Mouse (Mus musculus) midbrain, postnatal 0 days (tissue): ENCODE results near the gene Slbp. TPM values are rescaled to one million over a fixed set of nuclear protein-coding genes. Genes with fewer than 3 reads are reported as not detected.

Source experiments
- ATAC-seq: fragments of 200-750 bp; cut with Nextera tagmentation; 2 replicates; pipeline ENCODE4 v1.8.0; 2017; ENCODE audit warnings: moderate number of reproducible peaks, mild to moderate bottlenecking, moderate TSS enrichment, moderate library complexity; ENCODE audit not compliant: low FRiP score
- DNase-seq: peaks from one replicate; pipeline ENCODE4 v3.0.0-alpha.2; 2015; ENCODE audit warnings: low spot score
- H3K27ac ChIP-seq: fragments of 300-500 bp; sonication (generic); 2 replicates; pipeline ENCODE4 v1.5.1; 2014; ENCODE audit warnings: low read depth, mild to moderate bottlenecking, low read length, mixed read lengths
- H3K27me3 ChIP-seq: fragments of 300-500 bp; sonication (generic); 2 replicates; pipeline ENCODE4 v1.6.1; 2014; ENCODE audit warnings: low read length, control low read depth, mixed read lengths; ENCODE audit not compliant: insufficient read depth
- H3K36me3 ChIP-seq: fragments of 300-500 bp; sonication (generic); 2 replicates; pipeline ENCODE4 v1.6.1; 2014; ENCODE audit warnings: low read length, control low read depth, mixed read lengths; ENCODE audit not compliant: insufficient read depth
- H3K4me1 ChIP-seq: fragments of 300-500 bp; sonication (generic); 2 replicates; pipeline ENCODE4 v1.6.1; 2014; ENCODE audit warnings: mild to moderate bottlenecking, control low read depth, antibody characterized with exemption, low read length, mixed read lengths; ENCODE audit not compliant: insufficient read depth
- H3K4me2 ChIP-seq: fragments of 300-500 bp; sonication (generic); 2 replicates; pipeline ENCODE4 v1.6.1; 2014; ENCODE audit warnings: low read depth, mild to moderate bottlenecking, low read length, mixed read lengths; ENCODE audit not compliant: poor library complexity, severe bottlenecking
- H3K4me3 ChIP-seq: fragments of 300-500 bp; sonication (generic); 2 replicates; pipeline ENCODE4 v1.5.1; 2014; ENCODE audit warnings: low read depth, mild to moderate bottlenecking, low read length, moderate library complexity
- H3K9ac ChIP-seq: fragments of 300-500 bp; sonication (generic); replicated peaks from 2 replicates; pipeline ENCODE4 v1.6.1; 2014; ENCODE audit warnings: mild to moderate bottlenecking, low read length, moderate library complexity, mixed read lengths; ENCODE audit not compliant: poor library complexity, severe bottlenecking
- H3K9me3 ChIP-seq: fragments of 300-500 bp; sonication (generic); 2 replicates; pipeline ENCODE4 v1.6.1; 2016; ENCODE audit warnings: low read length, control low read depth
- CTCF ChIP-seq: IDR thresholded peaks from 2 replicates; pipeline ENCODE4 v1.5.1; 2016; ENCODE audit warnings: antibody characterized with exemption, mild to moderate bottlenecking
- WGBS: fragments of 180-500 bp; shearing (Covaris S2); extraction: QIAGEN DNeasy Blood & Tissue Kit; methylation state at CpG from one replicate; pipeline ENCODE4 v1.1.7; 2014; 5-methylcytosine and 5-hydroxymethylcytosine counted together
- polyA plus RNA-seq: library from polyadenylated mRNA; unstranded; fragments of >200 nt; fragmentation: Nextera tagmentation; extraction: Ambion mirVana; gene quantifications from 2 replicates; pipeline ENCODE4 v1.2.1, GENCODE M21; 2015
- total RNA-seq: library from RNA; depleted of rRNA; stranded (reverse); fragments of >200 nt; gene quantifications from 2 replicates; pipeline ENCODE4 v1.2.3, GENCODE M21; 2014

The Slbp gene
- total and polyA plus RNA-seq, 2 experiments from 2014 or later, result 99.5 to 126 TPM

- 45% methylated on average over 7 of the region's 7 CpGs for WGBS
- no peaks in the 10 kb centered on the region for H3K36me3 ChIP-seq
- ATAC-seq, result peak; percentile 56; the same call in 1 of the 2 replicates
- H3K4me2 ChIP-seq, result no peak overlapping the region
- no peak overlapping the region for H3K4me3 ChIP-seq
- H3K9ac ChIP-seq, result no peak overlapping the region
- peaks cover 3% of the 10 kb centered on the region for H3K27me3 ChIP-seq
- TF ChIP-seq CTCF, result peak; percentile 73
- H3K9me3 ChIP-seq, result no peaks in the 10 kb centered on the region
- DNase-seq, result peak; percentile 80
- no peaks in the 10 kb centered on the region for H3K4me1 ChIP-seq
- H3K27ac ChIP-seq, result no peak overlapping the region
Measured at GRCm38 (mm10) chr5:33683897-33684652, 31.7 kb upstream of the Slbp start.

- WGBS, result 72% methylated on average over 4 of the region's 4 CpGs
- H3K4me2 ChIP-seq, result no peak overlapping the region
- ATAC-seq, result no peak
- H3K27me3 ChIP-seq, result peaks cover 3% of the 10 kb centered on the region; the same call in 1 of the 2 replicates
- TF ChIP-seq CTCF, result no peak
- no peak overlapping the region for H3K27ac ChIP-seq
- H3K9me3 ChIP-seq, result no peaks in the 10 kb centered on the region
- H3K9ac ChIP-seq, result no peak overlapping the region
- no peak for DNase-seq
- no peak overlapping the region for H3K4me3 ChIP-seq
- no peaks in the 10 kb centered on the region for H3K4me1 ChIP-seq
- H3K36me3 ChIP-seq, result no peaks in the 10 kb centered on the region
Measured at GRCm38 (mm10) chr5:33682963-33683362, 30.6 kb upstream of the Slbp start.

- peaks cover 3% of the 10 kb centered on the region; the same call in 1 of the 2 replicates for H3K27me3 ChIP-seq
- no peak overlapping the region for H3K4me2 ChIP-seq
- no peaks in the 10 kb centered on the region for H3K36me3 ChIP-seq
- 78% methylated on average over 15 of the region's 15 CpGs for WGBS
- H3K9ac ChIP-seq, result no peak overlapping the region
- no peak for TF ChIP-seq CTCF
- no peaks in the 10 kb centered on the region for H3K4me1 ChIP-seq
- no peak overlapping the region for H3K27ac ChIP-seq
- H3K4me3 ChIP-seq, result no peak overlapping the region
- H3K9me3 ChIP-seq, result no peaks in the 10 kb centered on the region
- ATAC-seq (no peak), DNase-seq (no peak)
Measured at GRCm38 (mm10) chr5:33681611-33682388, 29.4 kb upstream of the Slbp start.

GRCm38 (mm10) chr5:33681044-33681443 lies 28.7 kb upstream of the Slbp start:
- Histone ChIP-seq H3K4me3 (no peak overlapping the region), H3K36me3 (no peaks in the 10 kb centered on the region), H3K27me3 (no peaks in the 10 kb centered on the region), H3K9me3 (no peaks in the 10 kb centered on the region), H3K9ac (no peak overlapping the region), H3K4me2 (no peak overlapping the region), H3K27ac (no peak overlapping the region), H3K4me1 (no peaks in the 10 kb centered on the region)
- no peak for ATAC-seq
- TF ChIP-seq CTCF, result no peak
- DNase-seq, result no peak
- 72% methylated on average over 3 of the region's 3 CpGs for whole genome bisulfite sequencing

- Histone ChIP-seq H3K4me1 (no peaks in the 10 kb centered on the region), H3K27ac (no peak overlapping the region), H3K4me3 (no peak overlapping the region), H3K27me3 (no peaks in the 10 kb centered on the region), H3K9me3 (no peaks in the 10 kb centered on the region), H3K36me3 (no peaks in the 10 kb centered on the region), H3K9ac (no peak overlapping the region), H3K4me2 (no peak overlapping the region)
- WGBS, result 90% methylated on average over 5 of the region's 5 CpGs
- DNase-seq, result no peak
- no peak for TF ChIP-seq CTCF
- ATAC-seq, result no peak
Measured at GRCm38 (mm10) chr5:33678244-33678643, 25.9 kb upstream of the Slbp start.

- no peak overlapping the region for H3K27ac ChIP-seq
- ATAC-seq, result no peak
- no peaks in the 10 kb centered on the region for H3K27me3 ChIP-seq
- H3K4me1 ChIP-seq, result no peaks in the 10 kb centered on the region
- H3K9me3 ChIP-seq, result no peaks in the 10 kb centered on the region
- 0% methylated on average over 1 of the region's 1 CpGs for WGBS
- H3K4me2 ChIP-seq, result no peak overlapping the region
- no peak overlapping the region for H3K9ac ChIP-seq
- peak; percentile 72 for TF ChIP-seq CTCF
- peak; percentile 67 for DNase-seq
- no peaks in the 10 kb centered on the region; the same call in 1 of the 2 replicates for H3K36me3 ChIP-seq
- H3K4me3 ChIP-seq, result no peak overlapping the region
Measured at GRCm38 (mm10) chr5:33675964-33676363, 23.6 kb upstream of the Slbp start.
